Mouse (Mus musculus) brain, adult 2 months (tissue): ENCODE results near the gene Ddx46.
A peak's percentile ranks its signal among the peaks of the same experiment; 100 is the strongest.
"Not testable (repeated sequence)": the region's sequence is repeated elsewhere in the genome, so short reads cannot be mapped to it uniquely, and the experiment has no call there.

Source experiments
- DNase-seq: peaks from one replicate; pipeline ENCODE4 v3.0.0; 2011; ENCODE audit warnings: low read depth, low spot score

Ddx46 gene

DNA sequence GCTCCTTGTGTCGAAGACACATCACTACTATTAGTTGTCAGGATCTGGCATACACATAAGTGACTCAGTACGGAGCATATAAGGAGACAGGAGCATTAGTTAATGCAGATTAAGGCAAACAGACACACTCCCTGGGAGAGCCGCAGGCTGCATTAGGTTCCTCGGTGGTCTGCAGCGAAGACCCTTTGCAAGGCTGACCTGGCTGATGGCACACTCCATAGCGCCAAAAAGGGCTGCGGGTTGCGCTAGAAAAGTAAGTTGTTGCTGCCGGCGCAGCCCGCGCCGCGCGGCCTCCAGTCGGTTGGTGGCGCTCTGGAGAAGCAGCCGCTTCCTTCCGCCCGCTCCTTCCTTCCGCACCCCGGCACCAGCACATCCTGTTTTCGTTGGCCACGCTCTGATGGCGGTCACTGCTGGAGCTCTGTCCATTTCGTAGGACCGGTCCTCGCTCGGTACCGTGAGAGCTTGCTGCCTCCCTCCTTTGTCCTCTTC, at the start of gene Ddx46:
Gene Ddx46, plus strand, starts transcription at position 389 of the 489 bp plus-strand sequence.
- peak; percentile 96 for DNase-seq

DNA sequence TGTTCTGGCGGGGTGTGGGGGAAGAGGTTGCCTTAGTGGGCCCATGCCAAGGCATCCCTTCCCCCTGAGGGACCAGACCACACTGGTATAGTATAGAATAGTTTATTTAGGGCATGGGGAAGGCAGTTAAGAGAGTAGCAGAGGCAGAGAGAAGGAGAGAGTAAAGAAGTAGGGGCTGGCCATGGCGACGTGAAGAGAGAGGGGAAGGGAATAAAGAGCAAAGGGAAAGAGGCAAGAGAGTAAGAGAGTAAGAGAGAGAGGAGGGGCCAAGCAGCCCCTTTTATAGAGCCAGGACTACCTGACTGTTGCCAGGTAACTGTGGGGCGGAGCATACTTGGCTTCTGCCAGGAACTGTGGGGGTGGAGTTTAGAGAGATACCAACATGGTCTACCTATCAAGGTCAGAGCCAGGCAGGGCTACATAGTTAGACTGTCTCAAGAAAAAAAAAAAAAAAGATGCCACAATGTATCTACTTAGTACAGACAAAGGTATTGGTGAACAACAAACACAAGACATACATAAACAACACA, 42.8 kb upstream of the Ddx46 start:
- DNase-seq, result no peak

DNA sequence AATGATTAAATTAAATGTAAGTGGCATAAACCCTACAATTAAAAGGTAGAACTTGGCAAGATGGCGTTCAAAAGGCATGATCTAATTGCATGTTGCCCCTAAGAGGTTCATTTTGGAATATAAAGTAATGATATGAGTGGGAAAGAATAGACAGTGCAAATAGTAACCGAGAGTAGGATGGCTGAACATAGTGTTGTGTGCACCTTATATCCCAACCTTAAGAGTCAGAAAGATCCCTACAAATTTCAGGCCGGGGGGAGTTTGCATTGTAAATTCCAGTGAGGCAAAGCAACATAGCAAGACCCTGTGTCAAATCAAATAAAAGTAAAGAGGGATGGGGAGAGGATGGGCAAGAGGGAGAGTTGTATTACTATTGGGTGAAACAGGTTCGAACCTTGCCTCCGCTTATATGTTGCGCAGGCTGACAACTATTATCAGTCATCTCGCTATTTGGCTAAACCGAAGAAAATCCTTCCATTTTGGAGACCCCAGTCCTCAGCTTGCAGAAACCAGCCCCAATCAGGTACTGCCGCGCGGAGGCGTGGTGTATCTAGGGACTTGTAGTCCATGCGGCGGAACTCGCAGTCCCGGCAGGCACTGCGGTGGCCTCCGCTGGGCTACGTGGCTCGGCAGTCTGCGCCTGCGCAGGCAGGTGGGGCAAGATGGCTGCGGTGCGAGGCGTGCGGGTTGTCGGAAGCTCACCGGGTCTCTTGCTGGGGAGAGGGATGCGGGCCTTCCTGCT, 42.1 kb upstream of the Ddx46 start:
- peak; percentile 98 for DNase-seq

DNA sequence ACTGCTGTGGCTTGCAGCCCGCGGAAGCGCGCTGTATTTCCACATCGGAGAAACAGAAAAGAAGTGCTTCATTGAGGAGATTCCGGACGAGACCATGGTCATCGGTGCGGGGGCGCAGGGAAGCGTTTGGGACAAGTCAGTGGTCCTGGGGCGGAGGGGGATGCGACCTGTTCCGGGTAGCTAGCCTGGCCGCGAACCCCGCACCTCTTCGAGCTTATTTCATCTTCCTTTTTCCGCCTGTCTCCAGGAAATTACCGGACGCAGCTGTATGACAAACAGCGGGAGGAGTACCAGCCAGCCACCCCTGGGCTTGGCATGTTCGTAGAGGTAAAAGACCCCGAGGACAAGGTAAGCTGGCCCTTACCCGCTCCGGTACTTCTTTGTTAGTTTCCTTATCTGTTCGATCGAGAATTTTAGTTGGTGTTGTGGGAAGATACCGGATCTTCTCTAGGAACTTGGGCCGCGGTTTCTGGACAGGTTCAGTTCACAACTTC, 41.5 kb upstream of the Ddx46 start:
- no peak for DNase-seq

DNA sequence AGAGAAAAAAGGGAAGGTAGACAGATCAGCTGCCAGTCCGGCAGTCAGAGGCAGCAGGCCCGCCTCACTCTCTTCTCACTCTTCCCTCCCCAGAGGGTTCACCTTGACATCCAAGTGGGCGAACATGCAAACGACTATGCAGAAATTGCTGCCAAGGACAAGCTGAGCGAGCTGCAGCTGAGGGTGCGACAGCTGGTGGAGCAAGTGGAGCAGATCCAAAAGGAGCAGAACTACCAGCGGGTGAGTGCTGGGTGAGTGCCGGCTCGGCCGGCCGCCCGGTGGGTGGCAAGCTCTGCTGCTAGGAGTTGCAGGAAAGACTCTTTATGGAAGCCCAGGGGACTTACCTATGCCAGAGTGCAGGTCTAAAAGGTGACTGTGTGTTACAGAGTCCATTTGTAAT, 39.5 kb upstream of the Ddx46 start:
- DNase-seq, result peak; percentile 92

DNA sequence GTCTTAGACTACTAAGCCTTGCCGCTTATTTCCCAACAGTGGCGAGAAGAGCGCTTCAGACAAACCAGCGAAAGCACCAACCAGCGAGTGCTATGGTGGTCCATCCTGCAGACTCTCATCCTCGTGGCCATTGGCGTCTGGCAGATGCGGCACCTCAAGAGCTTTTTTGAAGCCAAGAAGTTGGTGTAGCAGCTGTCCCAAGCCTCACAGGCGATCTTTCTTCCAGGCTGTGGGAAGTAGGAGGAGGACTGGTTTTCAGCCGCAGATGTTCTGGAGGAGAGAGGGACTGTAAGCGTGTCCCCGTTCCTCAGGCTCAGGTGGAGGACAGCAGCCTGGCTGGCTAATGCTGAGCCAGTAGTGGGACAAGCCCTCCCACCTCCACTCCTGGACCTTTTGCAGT, 38.0 kb upstream of the Ddx46 start:
- peak; percentile 68 for DNase-seq

DNA sequence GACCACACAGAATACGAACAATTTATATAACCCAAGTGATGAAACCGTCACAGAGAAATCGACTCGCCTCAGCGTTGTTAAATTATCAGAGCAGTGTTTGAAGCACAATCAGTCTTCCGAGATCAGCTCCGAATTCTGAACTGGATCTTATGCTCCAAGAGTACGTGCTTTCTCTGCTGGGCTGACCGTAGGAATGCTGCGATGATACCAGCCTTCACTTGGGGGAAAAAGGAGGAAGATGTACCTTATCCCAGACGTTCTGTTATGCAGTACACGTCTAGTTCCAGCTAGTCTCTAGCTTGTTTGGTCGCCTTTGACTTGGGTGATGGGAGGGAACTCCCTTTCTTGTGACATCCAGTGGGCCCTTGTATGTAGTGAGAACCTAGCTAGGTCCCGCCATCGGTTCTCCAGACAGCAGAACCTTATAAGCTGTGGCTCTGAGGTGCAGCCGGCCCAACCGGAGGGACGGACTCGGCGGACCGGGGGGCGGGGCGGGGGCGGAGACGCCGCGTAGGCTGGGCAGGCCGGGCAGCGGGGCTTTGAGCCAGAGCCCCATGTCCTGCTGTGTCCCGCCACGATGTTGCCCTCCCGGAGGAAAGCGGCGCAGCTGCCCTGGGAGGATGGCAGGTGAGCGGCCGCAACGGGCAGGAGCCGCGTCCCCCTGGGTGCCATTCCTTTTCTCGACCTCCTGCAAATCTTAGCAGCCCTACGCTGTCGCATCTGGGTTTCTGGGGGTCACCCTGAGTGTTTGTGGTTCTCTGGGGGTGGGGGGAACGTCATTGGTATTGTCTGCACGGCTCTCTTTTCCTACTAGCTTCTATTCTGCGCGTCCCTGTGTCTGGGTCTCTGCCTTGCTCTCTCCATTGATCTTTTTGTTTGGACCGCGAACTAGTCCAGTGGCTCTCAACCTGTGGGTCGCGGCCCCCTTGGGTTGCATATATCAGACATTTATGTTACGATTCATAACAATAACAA, 35.0 kb upstream of the Ddx46 start, which contains the start of gene B4galt7:
Gene B4galt7, plus strand, starts transcription at position 331 of the 975 bp plus-strand sequence.
- DNase-seq, result peak; percentile 89

DNA sequence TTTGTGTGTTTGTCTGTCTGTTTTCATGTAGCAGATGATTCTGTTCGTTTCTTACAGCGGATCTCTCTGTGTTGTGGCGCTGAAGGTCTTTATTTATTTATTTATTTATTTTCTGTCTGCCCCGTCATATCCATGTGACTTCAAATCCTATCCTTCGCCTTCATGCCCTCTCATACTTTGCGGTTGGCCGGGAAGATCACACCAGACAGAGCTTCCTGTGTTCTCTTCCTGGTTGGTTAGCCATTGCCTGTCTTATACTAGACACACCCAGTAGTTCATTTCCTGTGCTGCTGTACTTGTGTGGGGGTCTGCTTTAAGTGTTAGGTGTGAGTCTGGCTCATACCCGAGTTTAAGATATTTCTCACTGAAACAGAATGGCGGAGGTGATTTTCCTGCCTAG, 34.2 kb upstream of the Ddx46 start:
- peak; percentile 34 for DNase-seq

DNA sequence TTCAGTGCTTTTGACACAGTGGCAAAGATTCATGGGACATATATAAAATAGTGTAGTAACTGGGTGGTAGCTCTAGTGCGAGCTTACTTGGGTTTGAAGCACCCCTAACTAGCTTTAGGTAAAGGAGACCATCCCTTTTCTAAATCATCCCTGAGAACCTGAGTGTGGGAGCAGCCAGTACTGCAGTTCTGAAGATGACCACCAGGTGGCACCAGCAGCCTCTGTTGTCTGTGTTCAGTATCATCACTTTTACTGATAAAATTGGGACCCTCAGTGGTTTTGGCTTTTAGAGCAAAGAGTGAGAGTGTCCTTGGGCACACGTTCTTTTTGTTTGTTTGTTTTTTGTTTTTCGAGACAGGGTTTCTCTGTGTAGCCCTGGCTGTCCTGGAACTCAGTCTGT, 33.2 kb upstream of the Ddx46 start:
- peak; percentile 79 for DNase-seq

DNA sequence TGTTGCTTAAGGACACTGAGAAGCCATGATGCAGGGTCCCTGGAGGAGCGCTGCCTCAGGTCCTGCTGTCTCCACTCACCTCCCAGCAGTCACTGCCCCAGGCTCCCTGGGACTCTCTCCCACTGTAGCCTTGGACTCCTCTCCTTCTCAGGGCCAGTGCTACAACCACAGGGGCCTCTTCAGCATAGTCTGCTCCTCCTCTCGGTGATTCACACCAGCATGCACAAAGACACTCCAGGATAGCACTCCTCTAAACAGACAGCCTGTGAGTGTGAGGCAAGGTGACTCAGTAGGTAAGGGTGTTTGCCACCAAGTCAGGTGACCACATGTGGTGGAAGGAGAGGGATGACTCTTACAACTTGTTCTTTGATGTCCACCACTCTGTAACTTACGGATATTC, 30.2 kb upstream of the Ddx46 start:
- DNase-seq, result no peak

DNA sequence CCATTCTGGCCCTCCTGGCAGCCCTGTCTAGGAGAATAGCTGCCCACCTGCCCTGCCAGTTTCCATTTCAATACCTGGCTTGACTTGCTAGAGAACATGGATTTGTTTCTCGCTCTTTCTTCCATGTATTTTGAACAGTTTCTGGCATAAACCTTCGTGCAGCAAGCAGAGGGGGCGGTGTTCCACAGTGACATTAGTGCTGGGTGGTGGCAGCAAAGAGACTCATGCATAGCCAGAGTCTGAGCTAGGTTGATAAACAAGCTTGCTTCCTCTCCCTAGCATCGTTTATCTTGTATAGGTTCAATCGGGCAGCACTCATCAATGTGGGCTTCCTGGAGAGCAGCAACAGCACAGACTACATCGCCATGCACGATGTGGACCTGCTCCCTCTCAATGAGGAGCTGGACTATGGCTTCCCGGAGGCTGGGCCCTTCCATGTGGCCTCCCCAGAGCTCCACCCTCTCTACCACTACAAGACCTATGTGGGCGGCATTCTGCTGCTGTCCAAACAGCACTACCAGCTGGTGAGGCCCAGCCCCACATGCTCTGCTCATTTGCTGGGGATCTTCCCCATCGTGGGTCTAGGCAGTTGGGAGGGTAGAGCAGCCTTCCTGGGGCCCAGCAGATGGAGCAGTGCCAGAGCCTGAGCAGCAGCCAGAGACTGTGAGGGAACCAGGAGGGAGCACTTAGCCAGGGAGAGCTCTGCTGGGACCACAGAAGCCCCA, 27.8 kb upstream of the Ddx46 start:
- peak; percentile 66 for DNase-seq

DNA sequence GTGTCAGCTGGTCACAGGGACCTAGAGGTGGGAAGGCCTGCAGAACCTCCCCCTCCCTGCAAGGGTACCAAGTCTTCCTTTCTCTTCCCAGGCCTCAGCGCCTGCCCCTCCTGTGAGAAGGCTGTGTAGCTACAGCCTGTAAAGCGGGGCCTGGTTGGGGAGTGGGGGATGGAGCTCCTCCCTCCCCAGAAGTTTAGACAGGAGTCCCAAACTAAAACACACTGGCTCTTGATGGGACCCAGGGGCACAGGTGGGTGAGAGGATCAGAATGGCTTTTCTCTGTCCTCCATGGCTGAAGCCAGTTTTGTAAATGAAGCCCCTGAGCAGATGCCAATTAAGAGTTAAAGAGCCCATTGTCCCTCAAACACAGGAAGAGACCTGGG, 27.2 kb upstream of the Ddx46 start:
- DNase-seq, result no peak

DNA sequence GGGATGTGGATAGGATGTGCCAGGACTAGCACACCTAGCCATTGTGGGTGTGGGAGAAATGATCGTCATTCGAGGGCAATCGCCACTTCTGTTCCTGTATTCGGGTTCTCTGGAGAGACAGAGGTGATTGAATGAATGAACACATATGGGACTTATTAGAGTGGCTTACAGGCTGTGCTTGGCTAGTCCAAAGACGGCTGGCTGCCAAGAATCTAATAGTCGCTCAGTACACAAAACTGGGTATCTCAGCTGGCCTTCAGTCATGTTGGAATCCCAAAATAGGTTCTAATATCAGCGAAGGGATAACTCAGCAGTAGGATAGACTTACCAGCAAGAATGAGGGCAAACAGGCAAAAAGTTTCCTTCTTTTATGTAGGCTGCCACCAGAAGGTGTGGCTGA, 22.8 kb upstream of the Ddx46 start:
- no peak for DNase-seq

DNA sequence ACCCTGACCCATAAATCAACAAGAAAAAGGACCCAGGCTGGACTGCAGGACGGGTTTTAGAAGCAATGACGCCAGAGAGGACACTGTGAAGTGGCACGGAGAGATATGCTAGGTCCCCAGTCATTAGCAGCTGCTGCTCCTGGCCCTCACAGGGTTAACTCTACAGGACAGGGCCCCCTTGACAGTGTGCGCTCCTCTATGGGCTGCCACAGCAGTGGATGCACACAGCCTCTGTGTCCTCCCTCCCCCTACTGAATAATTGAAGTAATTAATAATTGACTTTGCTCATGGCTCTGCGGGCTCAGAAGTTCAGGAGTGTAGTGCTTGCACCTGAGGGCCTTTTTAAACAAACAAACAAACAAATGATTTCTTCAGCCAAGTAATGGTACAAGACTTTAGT, 21.4 kb upstream of the Ddx46 start:
- no peak for DNase-seq

DNA sequence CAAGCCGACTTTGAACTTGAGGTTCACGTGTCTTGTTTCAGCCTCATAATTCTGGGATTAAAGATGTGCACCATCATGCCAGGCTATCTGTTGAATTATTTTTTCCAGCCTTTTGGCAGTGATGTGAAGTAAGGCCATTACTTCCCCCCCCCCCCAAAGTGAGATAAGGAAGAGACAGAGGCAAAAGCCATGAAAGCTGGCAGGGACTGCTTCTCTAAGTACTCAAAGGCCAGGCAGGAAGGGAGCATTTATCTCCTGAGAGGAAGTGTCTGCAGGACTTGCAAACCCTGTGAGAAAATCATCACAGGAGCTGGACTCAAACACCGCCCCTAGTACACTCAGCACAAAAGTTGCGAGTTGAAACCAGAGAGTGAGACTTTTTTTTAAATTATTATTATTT, 15.5 kb upstream of the Ddx46 start:
- no peak for DNase-seq

DNA sequence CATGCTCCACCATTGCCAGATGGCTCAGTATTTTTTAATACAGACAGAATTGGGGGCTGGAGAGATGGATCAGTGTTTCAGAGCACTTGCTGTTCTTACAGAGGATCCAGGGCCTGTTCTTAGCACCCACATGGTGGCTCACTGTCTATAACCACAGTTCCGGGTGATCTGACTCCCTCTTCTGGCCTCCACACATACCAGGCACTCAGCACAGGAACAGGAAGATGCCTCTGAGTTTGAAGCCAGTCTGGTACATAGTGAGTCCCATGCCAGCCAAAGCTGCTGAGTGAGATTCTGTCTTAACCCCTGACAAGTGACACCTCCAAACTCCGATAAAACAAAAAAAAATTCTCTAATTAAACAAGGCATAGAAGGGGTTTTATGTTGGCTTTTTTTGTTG, 14.6 kb upstream of the Ddx46 start:
- no peak for DNase-seq

DNA sequence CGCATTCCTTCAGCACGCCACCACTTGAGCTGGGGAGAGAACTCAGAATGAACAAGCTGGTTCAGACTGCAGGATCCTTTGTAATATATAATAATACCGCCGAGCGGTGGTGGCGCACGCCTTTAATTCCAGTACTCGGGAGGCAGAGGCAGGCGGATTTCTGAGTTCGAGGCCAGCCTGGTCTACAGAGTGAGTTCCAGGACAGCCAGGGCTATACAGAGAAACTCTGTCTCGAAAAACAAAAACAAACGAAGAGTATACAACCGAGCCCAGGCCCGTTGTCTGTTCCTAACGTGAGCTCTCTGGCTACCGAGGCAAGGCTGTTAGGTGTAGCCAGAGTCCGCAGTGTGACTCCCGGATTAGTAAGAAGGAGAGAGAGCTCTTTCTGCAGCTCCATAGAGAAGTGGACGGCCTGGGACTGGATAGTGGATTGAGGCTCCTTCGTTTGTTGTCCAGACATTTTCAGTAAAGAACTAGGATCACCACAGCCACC, 12.6 kb upstream of the Ddx46 start:
- DNase-seq, result not testable (repeated sequence)

DNA sequence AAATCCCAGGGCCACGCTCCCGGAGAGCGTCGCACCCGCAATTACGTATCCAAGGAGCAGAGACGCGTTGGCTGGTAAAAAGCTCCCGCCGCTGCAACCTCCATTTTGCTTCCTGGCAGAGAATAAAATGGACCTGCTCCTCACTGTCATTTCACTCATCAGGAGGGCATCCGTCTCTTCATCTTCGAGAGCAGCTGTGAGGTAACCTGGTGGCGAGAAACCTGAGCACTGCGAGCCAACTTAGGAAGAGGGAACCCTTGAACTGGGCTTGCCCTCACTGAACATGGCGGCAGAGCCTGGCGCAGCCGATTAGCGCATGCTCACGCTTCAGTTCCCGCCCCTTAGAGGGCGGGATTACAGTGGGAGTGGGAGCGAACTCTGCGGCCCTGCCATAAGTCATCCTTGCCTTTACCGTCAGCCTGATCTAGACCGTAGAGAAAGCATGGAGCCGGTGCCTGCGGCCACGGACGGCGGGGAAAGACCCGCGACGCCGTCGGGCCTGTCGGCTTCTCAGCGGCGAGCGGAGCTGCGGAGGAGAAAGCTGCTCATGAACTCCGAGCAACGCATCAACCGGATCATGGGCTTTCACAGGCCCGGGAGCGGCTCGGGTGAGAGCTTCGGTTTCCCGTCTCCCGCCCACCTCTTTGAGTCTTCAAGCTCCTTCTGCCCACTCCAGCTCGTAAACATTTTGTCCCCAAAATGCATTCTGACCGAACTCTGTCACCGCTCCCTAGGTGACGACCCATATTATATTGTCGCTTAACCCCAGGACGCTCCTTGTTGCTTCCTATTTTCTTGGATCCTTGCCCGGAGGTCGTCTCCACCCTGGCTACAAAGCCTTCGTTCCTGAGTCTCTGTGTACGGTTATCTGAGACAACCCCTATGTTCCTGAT, 11.9 kb upstream of the Ddx46 start, which contains the start of gene Caml:
Gene Caml, plus strand, starts transcription at position 357 of the 893 bp plus-strand sequence.
- DNase-seq, result peak; percentile 96

DNA sequence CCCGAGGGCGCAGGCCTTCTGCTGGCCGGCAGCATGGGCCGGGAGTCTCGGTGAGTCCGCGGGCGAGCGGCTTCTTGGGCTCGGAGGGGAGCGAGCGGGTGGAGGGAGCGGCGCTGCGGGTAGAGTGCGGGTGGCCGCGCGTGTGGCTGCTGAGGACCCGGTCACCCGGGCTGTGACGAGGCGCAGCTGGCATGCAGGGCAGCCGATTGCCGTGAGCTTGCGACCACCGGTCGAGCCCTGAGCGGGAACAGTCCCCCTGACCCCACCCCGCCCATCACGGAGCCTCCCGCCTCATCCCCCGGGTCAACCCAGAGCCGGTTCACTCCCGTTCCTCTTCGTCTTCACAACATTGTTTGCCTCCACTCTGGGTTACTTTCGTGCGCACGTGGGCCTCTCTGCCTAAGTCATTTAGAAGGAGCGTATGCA, 332 bp downstream of the Ddx46 start:
- no peak for DNase-seq
